Mouse (Mus musculus): ENCODE measurements at regions not wholly inside any gene's neighbourhood (a gene's known extent, or its start where the extent isn't known, plus 50 kb on each side); places are given as distances from the start of the nearest gene placed in this dataset.

DNA sequence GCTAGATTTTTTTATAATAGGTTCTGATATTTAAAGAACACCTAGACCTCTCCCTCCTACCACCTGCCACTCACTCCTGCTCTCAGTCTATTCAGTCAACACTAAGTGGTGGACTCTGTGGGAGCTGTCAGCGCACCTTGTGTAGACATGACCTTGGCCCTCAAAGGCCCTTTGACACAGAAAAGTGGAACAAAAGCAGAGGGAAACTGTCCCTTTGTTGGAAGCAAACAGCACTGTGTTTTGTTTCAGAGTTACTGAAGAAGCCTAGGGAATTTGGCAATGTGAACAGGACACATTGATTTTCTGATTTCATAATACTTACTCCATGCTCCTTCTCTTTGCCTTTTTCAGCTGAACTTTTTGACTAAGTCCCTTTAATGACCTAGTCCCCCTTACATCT, 146.7 kb downstream of the Postn start:
- H3K79me2 ChIP-seq (replicated peaks; ENCODE audit: control insufficient read depth, extremely low read depth, insufficient read depth, poor library complexity, severe bottlenecking): no peaks in the 10 kb centered on the region
- no peak for DNase-seq (ENCODE audit: extremely low read depth)
- no peaks in the 10 kb centered on the region for H3K36me3 ChIP-seq (replicated peaks in 1 of 2; ENCODE audit: control insufficient read depth in 1 of 2, insufficient read depth in 1 of 2, low read length in 1 of 2)
- no peaks in the 10 kb centered on the region for H3K4me1 ChIP-seq (ENCODE audit: control insufficient read depth in 1 of 2, insufficient read depth in 2 of 2)
- TF ChIP-seq TBP (conservative IDR thresholded peaks at IDR 0.05; ENCODE audit: low read depth, low read length) (no peak), MAX (IDR thresholded peaks at IDR 0.05; ENCODE audit: low read length) (no peak), ELF1 (IDR thresholded peaks at IDR 0.05; ENCODE audit: low read depth, low read length) (no peak), CHD2 (IDR thresholded peaks at IDR 0.05; ENCODE audit: low read length) (no peak), MEF2A (IDR thresholded peaks at IDR 0.05; ENCODE audit: borderline replicate concordance, low read depth, low read length) (no peak), ZMIZ1 (IDR thresholded peaks at IDR 0.05; ENCODE audit: low read depth, low read length) (no peak), SIN3A (IDR thresholded peaks at IDR 0.05; ENCODE audit: low read length) (no peak), PAX5 (IDR thresholded peaks at IDR 0.05; ENCODE audit: low read length) (no peak), MYC (IDR thresholded peaks at IDR 0.05; ENCODE audit: low read depth, low read length) (no peak), MAZ (IDR thresholded peaks at IDR 0.05; ENCODE audit: low read depth, low read length) (no peak), JUND (conservative IDR thresholded peaks at IDR 0.05; ENCODE audit: low read depth, low read length) (no peak), KAT2A (IDR thresholded peaks at IDR 0.05; ENCODE audit: insufficient replicate concordance, low read length) (no peak), POLR2AphosphoS2 (IDR thresholded peaks at IDR 0.05; ENCODE audit: low read depth, low read length) (no peak), IRF4 (IDR thresholded peaks at IDR 0.05; ENCODE audit: low read depth, low read length) (no peak), HCFC1 (IDR thresholded peaks at IDR 0.05; ENCODE audit: low read depth, low read length) (no peak), JUN (IDR thresholded peaks at IDR 0.05; ENCODE audit: insufficient read depth, low read depth, low read length) (no peak)
- H3K27me3 ChIP-seq (replicated peaks): no peaks in the 10 kb centered on the region
- no peak overlapping the region for H3K27ac ChIP-seq (ENCODE audit: insufficient read depth, low read depth)
- H3K9ac ChIP-seq (ENCODE audit: insufficient read depth, low read depth): no peak overlapping the region
- H3K9me3 ChIP-seq (replicated peaks; ENCODE audit: low read length): no peaks in the 10 kb centered on the region
- in situ Hi-C loops (cut with MboI; ENCODE audit: low pct_ligation_motif_present, low pct_unique_long_range_greater_than_20kb, low sequenced_read_pairs): no loop called here
- H3K4me2 ChIP-seq (ENCODE audit: insufficient read depth, low read depth, poor library complexity, severe bottlenecking): no peak overlapping the region
- no peak overlapping the region for H3K4me3 ChIP-seq (replicated peaks in 1 of 3; ENCODE audit: low read depth in 2 of 3, low read length in 2 of 3, poor library complexity in 1 of 3)
- dilution Hi-C loops (cut with MboI; ENCODE audit: extremely low pct_ligation_motif_present, extremely low pct_unique_long_range_greater_than_20kb, low sequenced_read_pairs): no loop called here

GRCm38 (mm10) chr3:54508906-54509305, 148.0 kb downstream of the Postn start:
- Histone ChIP-seq H3K4me3 (replicated peaks in 1 of 3; ENCODE audit: low read depth in 2 of 3, low read length in 2 of 3, poor library complexity in 1 of 3) (no peak overlapping the region), H3K4me1 (ENCODE audit: control insufficient read depth in 1 of 2, insufficient read depth in 2 of 2) (no peaks in the 10 kb centered on the region), H3K36me3 (replicated peaks in 1 of 2; ENCODE audit: control insufficient read depth in 1 of 2, insufficient read depth in 1 of 2, low read length in 1 of 2) (no peaks in the 10 kb centered on the region), H3K9me3 (replicated peaks; ENCODE audit: low read length) (no peaks in the 10 kb centered on the region), H3K79me2 (replicated peaks; ENCODE audit: control insufficient read depth, extremely low read depth, insufficient read depth, poor library complexity, severe bottlenecking) (no peaks in the 10 kb centered on the region), H3K27ac (ENCODE audit: insufficient read depth, low read depth) (no peak overlapping the region), H3K9ac (ENCODE audit: insufficient read depth, low read depth) (no peak overlapping the region), H3K27me3 (replicated peaks) (no peaks in the 10 kb centered on the region), H3K4me2 (ENCODE audit: insufficient read depth, low read depth, poor library complexity, severe bottlenecking) (no peak overlapping the region)
- dilution Hi-C loops (cut with MboI; ENCODE audit: extremely low pct_ligation_motif_present, extremely low pct_unique_long_range_greater_than_20kb, low sequenced_read_pairs) (no loop called here), in situ Hi-C loops (cut with MboI; ENCODE audit: low pct_ligation_motif_present, low pct_unique_long_range_greater_than_20kb, low sequenced_read_pairs) (no loop called here)
- TF ChIP-seq JUN (IDR thresholded peaks at IDR 0.05; ENCODE audit: insufficient read depth, low read depth, low read length): no peak
- no peak for TF ChIP-seq CHD1 (IDR thresholded peaks at IDR 0.05; ENCODE audit: low read depth, low read length)
- DNase-seq (ENCODE audit: extremely low read depth): no peak

Measured in CH12.LX (cell line).